Mouse (Mus musculus) fat pad, adult 2 months (tissue): ENCODE data around the gene Irf2bp1.

ENCODE experiments used
- DNase-seq: peaks from one replicate; pipeline ENCODE4 v3.0.0-alpha.2; 2011; ENCODE audit warnings: low read depth, low spot score; ENCODE audit errors: extremely low read depth

Irf2bp1 gene

GRCm38 (mm10) chr7:19024581-19025255 is 20.9 kb downstream of the Irf2bp1 start:
- no peak for DNase-seq

GRCm38 (mm10) chr7:19028067-19028466 is 24.2 kb downstream of the Irf2bp1 start:
- no peak for DNase-seq

- no peak for DNase-seq
These were observed 25.3 kb downstream of the Irf2bp1 start for GRCm38 (mm10) chr7:19029084-19029653.

- no peak for DNase-seq
These were observed 27.8 kb downstream of the Irf2bp1 start for GRCm38 (mm10) chr7:19031641-19032040.

- DNase-seq: no peak
These were observed 40.8 kb downstream of the Irf2bp1 start for GRCm38 (mm10) chr7:19044616-19045015.

GRCm38 (mm10) chr7:19046286-19047069 is 42.6 kb downstream of the Irf2bp1 start:
- DNase-seq: peak; percentile 31

GRCm38 (mm10) chr7:19048006-19048527 is 44.2 kb downstream of the Irf2bp1 start:
- DNase-seq: no peak

- DNase-seq: no peak
These were observed 45.4 kb downstream of the Irf2bp1 start for GRCm38 (mm10) chr7:19049252-19049651.

GRCm38 (mm10) chr7:19050172-19050571 is 46.3 kb downstream of the Irf2bp1 start:
- DNase-seq: no peak

- DNase-seq: no peak
These were observed 47.3 kb downstream of the Irf2bp1 start for GRCm38 (mm10) chr7:19051161-19051560.

- no peak for DNase-seq
These were observed 48.7 kb downstream of the Irf2bp1 start for GRCm38 (mm10) chr7:19052345-19053135.

GRCm38 (mm10) chr7:19053136-19053532 is 49.3 kb downstream of the Irf2bp1 start:
- DNase-seq: no peak

GRCm38 (mm10) chr7:19054047-19054776 is 50.4 kb downstream of the Irf2bp1 start, which contains the start of gene Rsph6a:
Gene Rsph6a (plus strand): TSS chr7:19054690.
- no peak for DNase-seq

GRCm38 (mm10) chr7:19054777-19055076 is 50.9 kb downstream of the Irf2bp1 start:
- no peak for DNase-seq

GRCm38 (mm10) chr7:19055108-19055507 is 51.3 kb downstream of the Irf2bp1 start:
- DNase-seq: no peak
